Mouse (Mus musculus): ENCODE measurements around the gene Gm36028.

DNA sequence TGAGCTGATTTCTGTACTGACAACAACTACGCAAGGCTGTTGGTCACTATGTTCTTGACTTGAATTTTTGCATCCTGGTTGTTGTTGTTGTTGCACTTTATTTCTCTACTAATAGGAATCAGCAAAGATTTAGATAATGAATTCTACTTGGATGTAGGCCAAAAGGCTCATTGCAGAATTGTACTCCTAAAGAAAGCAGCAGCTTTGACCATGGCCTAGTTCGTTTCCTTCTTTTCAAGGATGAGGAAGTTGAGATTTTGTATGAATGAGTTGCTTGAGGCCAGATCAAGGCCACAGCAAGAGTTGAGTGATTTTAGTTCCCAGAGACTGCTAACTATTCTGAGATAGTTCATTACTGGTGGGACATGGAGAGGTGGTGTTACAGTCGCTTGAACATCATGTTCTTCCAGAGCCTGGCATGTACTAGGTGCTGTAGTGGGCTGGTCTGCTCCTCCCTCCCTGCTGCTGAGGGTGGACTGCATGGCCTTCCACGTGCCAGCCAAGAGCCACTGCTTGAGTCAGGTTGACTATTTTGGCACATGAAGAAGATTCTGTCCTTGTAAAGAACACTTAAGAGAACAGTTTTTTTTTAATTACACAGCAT is 10.3 kb upstream of the Gm36028 start:
- TF ChIP-seq CTCF (IDR thresholded peaks at IDR 0.05; ENCODE audit: low read depth, low read length) (no peak), POLR2A (IDR thresholded peaks at IDR 0.05; ENCODE audit: borderline replicate concordance, low read depth, low read length) (no peak)
